Mouse (Mus musculus) heart, adult 2 months (tissue): ENCODE data around the gene Kcnn4.

ENCODE experiments used
- CTCF ChIP-seq: fragments of 200-600 bp; IDR thresholded peaks from 2 replicates; pipeline ENCODE4 v1.8.1; 2022; ENCODE audit warnings: antibody characterized with exemption, mild to moderate bottlenecking, moderate library complexity
- EP300 ChIP-seq: fragments of 200-500 bp; IDR thresholded peaks from 2 replicates; pipeline ENCODE4 v1.6.1; 2011; ENCODE audit warnings: low read depth, low read length, control low read depth; ENCODE audit not compliant: insufficient read depth
- POLR2A ChIP-seq: fragments of 200-500 bp; IDR thresholded peaks from 2 replicates; pipeline ENCODE4 v1.6.1; 2011; ENCODE audit warnings: mild to moderate bottlenecking, low read depth, low read length, control low read depth; ENCODE audit not compliant: insufficient read depth

DNA sequence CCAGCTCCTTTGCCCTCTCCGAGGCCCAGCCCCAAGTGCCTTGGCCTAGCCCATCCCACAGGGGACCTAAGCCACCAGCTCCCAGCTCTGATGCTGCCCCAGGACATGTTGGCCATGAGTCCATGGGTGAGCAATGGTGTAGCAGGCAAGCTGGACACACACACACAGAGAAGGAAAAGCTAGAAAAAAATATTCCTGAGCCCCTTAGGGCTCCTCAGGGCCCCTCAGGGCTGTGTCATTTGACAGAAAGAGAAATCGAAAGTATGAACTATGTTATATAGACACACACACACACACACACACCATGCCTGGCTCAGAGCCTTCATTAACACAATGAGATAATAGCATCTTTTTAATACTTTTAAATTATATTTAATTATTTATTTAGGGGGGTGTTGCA lies 10.3 kb downstream of the Kcnn4 start:
- TF ChIP-seq CTCF (no peak), POLR2A (no peak), EP300 (no peak)
